Mouse (Mus musculus) lung, adult 2 months (tissue): ENCODE results near the gene BC049715. TPM values are rescaled to one million over a fixed set of nuclear protein-coding genes. Genes with fewer than 3 reads are reported as not detected.
"Not testable (repeated sequence)": the region's sequence is repeated elsewhere in the genome, so short reads cannot be mapped to it uniquely, and the experiment has no call there.

Source experiments
- DNase-seq: peaks from one replicate; pipeline ENCODE4 v3.0.0; 2022
- H3K4me1 ChIP-seq: fragments of 200-500 bp; 2 replicates; pipeline ENCODE4 v1.6.1; 2011; ENCODE audit warnings: low read length; ENCODE audit not compliant: control insufficient read depth, insufficient read depth
- H3K4me3 ChIP-seq: fragments of 200-500 bp; replicated peaks from 2 replicates; pipeline ENCODE3; 2011; ENCODE audit warnings: low read depth, mild to moderate bottlenecking, control low read depth, low read length; ENCODE audit errors: extremely low read depth
- CTCF ChIP-seq: fragments of 200-500 bp; IDR thresholded peaks from 2 replicates; pipeline ENCODE4 v1.5.1; 2011; ENCODE audit warnings: mild to moderate bottlenecking, low read length, control low read depth; ENCODE audit not compliant: insufficient read depth
- POLR2A ChIP-seq: fragments of 200-500 bp; IDR thresholded peaks from 2 replicates; pipeline ENCODE4 v1.6.1; 2011; ENCODE audit warnings: low read depth, mild to moderate bottlenecking, control low read depth, low read length, borderline replicate concordance; ENCODE audit errors: extremely low read depth
- WGBS: fragments of 180-500 bp; shearing (Covaris S2); methylation state at CpG from one replicate; pipeline ENCODE4 v1.1.7; 2018; 5-methylcytosine and 5-hydroxymethylcytosine counted together
- polyA plus RNA-seq: library from polyadenylated mRNA; depleted of rRNA; stranded (reverse); fragments of >200 nt; gene quantifications from 2 replicates; pipeline ENCODE4 v1.2.3, GENCODE M21; 2012; rRNA removed

BC049715 gene
- polyA plus RNA-seq, result 0.57 and 1.0 TPM in 2 replicates

DNA sequence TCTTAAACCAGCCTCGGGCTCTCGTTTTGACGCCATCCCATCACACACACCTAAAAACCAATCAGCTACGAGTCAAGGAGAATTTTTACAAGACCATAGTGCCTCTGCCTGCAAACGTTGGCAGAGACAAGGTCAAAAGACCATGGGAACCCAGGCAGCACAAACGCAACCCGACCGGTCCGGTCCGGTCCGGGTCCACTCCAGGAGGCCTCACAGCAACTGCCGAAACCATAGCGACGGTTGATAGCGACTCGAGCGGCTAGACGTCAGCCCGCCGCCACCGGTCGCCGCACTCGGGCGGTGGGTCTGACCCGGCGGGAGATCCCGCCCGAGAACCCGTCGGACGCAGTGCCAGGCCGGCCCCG, at the start of gene BC049715:
Gene BC049715, plus strand, starts transcription at position 111 of the 365 bp plus-strand sequence.
- no peak for TF ChIP-seq POLR2A
- TF ChIP-seq CTCF, result no peak
- DNase-seq, result no peak
- Histone ChIP-seq H3K4me1 (peaks cover 3% of the 10 kb centered on the region), H3K4me3 (peak within 1 kb of the TSS; percentile 85)
- under 1% methylated on average over 34 of the region's 34 CpGs for WGBS

DNA sequence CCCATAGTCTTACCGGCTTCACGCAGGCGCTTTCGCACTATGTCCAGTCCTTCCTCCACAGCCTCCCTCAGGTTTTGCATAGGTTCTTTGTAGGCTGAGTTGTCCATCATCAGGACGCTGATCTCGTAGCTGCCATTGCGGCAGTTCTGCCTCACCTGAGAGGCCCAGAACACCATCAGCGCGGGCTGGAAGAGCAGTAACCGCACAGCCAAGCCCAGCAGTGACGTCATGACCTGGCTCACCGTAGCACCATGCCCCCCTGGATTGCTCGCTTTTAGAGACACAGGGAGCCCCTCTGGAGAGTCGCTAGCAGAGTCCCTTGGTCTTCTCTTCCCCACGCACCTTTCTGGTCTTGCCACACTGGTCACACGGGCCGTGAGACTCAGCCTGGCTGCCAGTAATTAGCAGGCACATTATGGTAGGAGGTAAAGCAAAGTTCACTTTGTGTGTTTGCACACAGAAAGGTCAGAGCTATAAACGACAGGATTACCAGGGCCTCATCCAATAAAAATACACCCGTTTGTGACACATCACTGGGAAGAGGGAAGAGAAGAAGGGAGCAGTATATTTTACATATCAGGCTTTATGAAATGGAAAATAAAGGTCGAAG, 45.9 kb upstream of the BC049715 start, which contains the start of gene Gucy2c:
Gene Gucy2c, minus strand, starts transcription at position 389 of the 610 bp plus-strand sequence.
- H3K4me1 ChIP-seq, result no peaks in the 10 kb centered on the region
- DNase-seq, result no peak
- no peak for TF ChIP-seq POLR2A
- no peak for TF ChIP-seq CTCF
- no peak within 1 kb of the TSS for H3K4me3 ChIP-seq
- WGBS, result 79% methylated on average over 20 of the region's 20 CpGs

GRCm38 (mm10) chr6:136782146-136782545, 45.3 kb upstream of the BC049715 start:
- TF ChIP-seq POLR2A (no peak), CTCF (no peak)
- 72% methylated on average over 12 of the region's 12 CpGs for whole genome bisulfite sequencing
- no peak for DNase-seq
- Histone ChIP-seq H3K4me3 (no peak overlapping the region), H3K4me1 (no peaks in the 10 kb centered on the region)

DNA sequence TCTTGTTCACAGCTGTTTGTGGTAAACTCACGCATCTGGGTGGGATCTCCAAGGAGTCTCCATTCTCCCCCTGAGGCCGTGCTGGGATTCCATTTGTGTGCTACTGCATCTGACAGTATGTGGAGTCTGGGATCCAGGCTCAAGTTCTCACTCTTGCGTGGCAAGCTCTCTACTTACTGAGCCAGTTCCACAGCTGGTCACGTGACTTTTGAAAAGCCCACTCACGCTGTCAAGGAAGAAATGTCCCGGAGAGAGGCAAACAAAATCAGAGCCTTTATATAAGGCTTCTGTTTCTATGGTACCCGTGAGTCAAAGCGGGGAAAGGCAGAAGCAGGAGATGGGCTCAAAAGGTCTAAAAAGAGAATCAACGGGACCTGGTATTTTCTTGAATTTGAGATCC, 44.7 kb upstream of the BC049715 start:
- Histone ChIP-seq H3K4me3 (no peak overlapping the region), H3K4me1 (no peaks in the 10 kb centered on the region)
- DNase-seq, result no peak
- 73% methylated on average over 9 of the region's 9 CpGs for WGBS
- TF ChIP-seq POLR2A, result no peak
- no peak for TF ChIP-seq CTCF

DNA sequence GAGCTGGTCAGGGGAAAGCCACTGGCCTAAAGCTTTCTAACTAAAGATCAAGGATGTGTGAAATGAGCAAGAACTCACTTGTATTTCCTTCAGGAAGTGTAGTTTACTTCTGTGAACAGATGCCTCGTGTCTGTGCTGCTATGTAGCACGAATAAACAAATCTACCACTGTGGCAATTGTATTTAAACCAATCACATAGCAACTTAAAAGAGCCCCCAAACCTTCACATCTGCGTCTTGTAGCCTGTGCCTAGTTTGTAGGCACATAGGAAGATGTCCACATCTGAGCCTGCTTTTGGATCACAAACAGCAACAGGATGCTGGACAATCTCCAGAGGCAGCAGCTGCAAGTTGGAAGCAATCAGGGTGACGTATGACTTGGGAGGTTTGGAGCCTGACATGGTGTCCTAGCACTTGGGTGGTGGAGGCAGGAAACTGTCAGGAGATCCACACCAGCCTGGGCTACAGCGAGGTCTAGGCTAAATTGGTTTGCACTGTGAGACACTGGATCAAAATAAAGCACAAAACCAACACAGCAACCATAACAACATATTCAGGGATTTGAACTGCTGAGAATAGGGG, 37.9 kb upstream of the BC049715 start:
- peak; percentile 41 for DNase-seq
- Histone ChIP-seq H3K4me3 (no peak overlapping the region), H3K4me1 (peaks cover 5% of the 10 kb centered on the region)
- 33% methylated on average over 5 of the region's 5 CpGs for WGBS
- TF ChIP-seq CTCF (no peak), POLR2A (no peak)

GRCm38 (mm10) chr6:136792884-136793758, 34.3 kb upstream of the BC049715 start:
- WGBS, result 38% methylated on average over 16 of the region's 16 CpGs
- no peak for DNase-seq
- H3K4me3 ChIP-seq, result no peak overlapping the region
- peaks cover 5% of the 10 kb centered on the region for H3K4me1 ChIP-seq
- no peak for TF ChIP-seq POLR2A
- TF ChIP-seq CTCF, result no peak

GRCm38 (mm10) chr6:136793831-136794525, 33.4 kb upstream of the BC049715 start:
- H3K4me1 ChIP-seq, result peaks cover 5% of the 10 kb centered on the region
- under 1% methylated on average over 24 of the region's 24 CpGs for WGBS
- no peak for TF ChIP-seq CTCF
- TF ChIP-seq POLR2A, result no peak
- DNase-seq, result no peak
- peak overlapping the region; percentile 23 for H3K4me3 ChIP-seq

DNA sequence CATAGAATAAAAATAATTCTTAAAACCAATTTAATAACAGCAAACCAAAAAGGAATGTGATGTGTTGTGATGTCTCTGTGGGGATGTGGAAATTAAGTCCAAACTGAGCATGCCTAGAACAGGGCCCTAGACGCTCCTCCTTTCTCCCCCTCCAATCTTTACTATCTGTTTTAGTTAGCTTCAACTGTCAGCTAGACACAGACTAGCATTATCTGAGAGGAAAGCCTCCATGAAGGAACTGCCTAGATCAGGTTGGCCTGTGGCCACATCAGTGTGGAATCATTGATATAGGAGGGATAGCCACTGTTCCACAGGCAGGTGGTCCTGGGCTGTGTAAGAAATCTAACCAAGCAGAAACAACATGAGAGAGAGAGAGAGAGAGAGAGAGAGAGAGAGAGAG, 32.3 kb upstream of the BC049715 start:
- DNase-seq, result no peak
- TF ChIP-seq CTCF (no peak), POLR2A (no peak)
- peaks cover 5% of the 10 kb centered on the region for H3K4me1 ChIP-seq
- H3K4me3 ChIP-seq, result no peak overlapping the region
- WGBS, result 74% methylated on average over 1 of the region's 1 CpGs

GRCm38 (mm10) chr6:136795850-136796249, 31.6 kb upstream of the BC049715 start:
- DNase-seq, result no peak
- Histone ChIP-seq H3K4me1 (peaks cover 5% of the 10 kb centered on the region), H3K4me3 (no peak overlapping the region)
- TF ChIP-seq POLR2A (no peak), CTCF (no peak)
- 67% methylated on average over 6 of the region's 6 CpGs for WGBS

- H3K4me3 ChIP-seq, H3K4me1 ChIP-seq, DNase-seq: not testable (repeated sequence)
- 83% methylated on average over 3 of the region's 3 CpGs for WGBS
Observed at GRCm38 (mm10) chr6:136797874-136798693, 29.3 kb upstream of the BC049715 start.
